Mouse (Mus musculus) gastrocnemius, postnatal 10 days (tissue): ENCODE data around the gene Plcb4. TPM values are rescaled to one million over a fixed set of nuclear protein-coding genes. Genes with fewer than 3 reads are reported as not detected.

ENCODE experiments used
- DNase-seq: peaks from one replicate; pipeline ENCODE4 v3.0.0; 2021; ENCODE audit warnings: mixed read lengths
- total RNA-seq, 2 experiments: library from RNA; stranded (reverse); gene quantifications; 2 replicates each; pipeline ENCODE4 v1.2.3; 2021

Gene Plcb4
- total RNA-seq, 2 experiments from 2014 or later: 32.8 to 39.9 TPM

- no peak for DNase-seq
These were observed 152.8 kb downstream of the Plcb4 start for GRCm38 (mm10) chr2:135811453-135812101.

- no peak for DNase-seq
These were observed 154.0 kb downstream of the Plcb4 start for GRCm38 (mm10) chr2:135812701-135813246.

- no peak for DNase-seq
These were observed 161.9 kb downstream of the Plcb4 start for GRCm38 (mm10) chr2:135820691-135821090.

GRCm38 (mm10) chr2:135823690-135824089 is 164.9 kb downstream of the Plcb4 start:
- DNase-seq: no peak

- no peak for DNase-seq
These were observed 165.9 kb downstream of the Plcb4 start for GRCm38 (mm10) chr2:135824757-135825156.

- DNase-seq: no peak
These were observed 166.8 kb downstream of the Plcb4 start for GRCm38 (mm10) chr2:135825645-135826044.

- DNase-seq: no peak
These were observed 168.0 kb downstream of the Plcb4 start for GRCm38 (mm10) chr2:135826616-135827360.

- DNase-seq: no peak
These were observed 169.6 kb downstream of the Plcb4 start for GRCm38 (mm10) chr2:135828446-135828845.

GRCm38 (mm10) chr2:135833743-135834142 is 174.9 kb downstream of the Plcb4 start:
- no peak for DNase-seq

GRCm38 (mm10) chr2:135834435-135834834 is 175.6 kb downstream of the Plcb4 start:
- no peak for DNase-seq

GRCm38 (mm10) chr2:135835911-135836310 is 177.1 kb downstream of the Plcb4 start:
- no peak for DNase-seq

- no peak for DNase-seq
These were observed 177.6 kb downstream of the Plcb4 start for GRCm38 (mm10) chr2:135836426-135836825.

GRCm38 (mm10) chr2:135837730-135838129 is 178.9 kb downstream of the Plcb4 start:
- no peak for DNase-seq

- no peak for DNase-seq
These were observed 179.3 kb downstream of the Plcb4 start for GRCm38 (mm10) chr2:135838135-135838534.

GRCm38 (mm10) chr2:135838651-135839286 is 180.0 kb downstream of the Plcb4 start:
- DNase-seq: no peak

GRCm38 (mm10) chr2:135843721-135844120 is 184.9 kb downstream of the Plcb4 start:
- no peak for DNase-seq

GRCm38 (mm10) chr2:135846903-135847302 is 188.1 kb downstream of the Plcb4 start:
- no peak for DNase-seq

- DNase-seq: no peak
These were observed 188.9 kb downstream of the Plcb4 start for GRCm38 (mm10) chr2:135847738-135848137.

GRCm38 (mm10) chr2:135848169-135848568 is 189.4 kb downstream of the Plcb4 start:
- DNase-seq: no peak

- no peak for DNase-seq
These were observed 193.2 kb downstream of the Plcb4 start for GRCm38 (mm10) chr2:135851964-135852363.

GRCm38 (mm10) chr2:135853085-135853484 is 194.3 kb downstream of the Plcb4 start:
- DNase-seq: no peak

GRCm38 (mm10) chr2:135854059-135854458 is 195.2 kb downstream of the Plcb4 start:
- no peak for DNase-seq

GRCm38 (mm10) chr2:135855890-135856490 is 197.2 kb downstream of the Plcb4 start:
- DNase-seq: no peak
